Mouse (Mus musculus) thymus, adult 2 months (tissue): ENCODE measurements at regions not wholly inside any gene's neighbourhood (a gene's known extent, or its start where the extent isn't known, plus 50 kb on each side); places are given as distances from the start of the nearest gene placed in this dataset.

Experiments
- CTCF ChIP-seq: fragments of 200-500 bp; IDR thresholded peaks from 2 replicates; pipeline ENCODE4 v1.5.1; 2012; ENCODE audit warnings: mild to moderate bottlenecking, control low read depth, low read length, moderate library complexity, borderline replicate concordance; ENCODE audit not compliant: control insufficient read depth, poor library complexity, insufficient read depth; ENCODE audit errors: extremely low read depth
- POLR2A ChIP-seq: fragments of 200-500 bp; IDR thresholded peaks from 2 replicates; pipeline ENCODE4 v1.6.1; 2012; ENCODE audit warnings: mild to moderate bottlenecking, low read length, control low read depth, moderate library complexity; ENCODE audit not compliant: control insufficient read depth, poor library complexity, insufficient read depth; ENCODE audit errors: extremely low read depth

GRCm38 (mm10) chr4:89478646-89479237 is 167.9 kb upstream of the Cdkn2b start:
- TF ChIP-seq CTCF (no peak), POLR2A (no peak)
